Mouse (Mus musculus): ENCODE results near the gene Bri3bp.
"Not testable (repeated sequence)": the region's sequence is repeated elsewhere in the genome, so short reads cannot be mapped to it uniquely, and the experiment has no call there.

Bri3bp gene

DNA sequence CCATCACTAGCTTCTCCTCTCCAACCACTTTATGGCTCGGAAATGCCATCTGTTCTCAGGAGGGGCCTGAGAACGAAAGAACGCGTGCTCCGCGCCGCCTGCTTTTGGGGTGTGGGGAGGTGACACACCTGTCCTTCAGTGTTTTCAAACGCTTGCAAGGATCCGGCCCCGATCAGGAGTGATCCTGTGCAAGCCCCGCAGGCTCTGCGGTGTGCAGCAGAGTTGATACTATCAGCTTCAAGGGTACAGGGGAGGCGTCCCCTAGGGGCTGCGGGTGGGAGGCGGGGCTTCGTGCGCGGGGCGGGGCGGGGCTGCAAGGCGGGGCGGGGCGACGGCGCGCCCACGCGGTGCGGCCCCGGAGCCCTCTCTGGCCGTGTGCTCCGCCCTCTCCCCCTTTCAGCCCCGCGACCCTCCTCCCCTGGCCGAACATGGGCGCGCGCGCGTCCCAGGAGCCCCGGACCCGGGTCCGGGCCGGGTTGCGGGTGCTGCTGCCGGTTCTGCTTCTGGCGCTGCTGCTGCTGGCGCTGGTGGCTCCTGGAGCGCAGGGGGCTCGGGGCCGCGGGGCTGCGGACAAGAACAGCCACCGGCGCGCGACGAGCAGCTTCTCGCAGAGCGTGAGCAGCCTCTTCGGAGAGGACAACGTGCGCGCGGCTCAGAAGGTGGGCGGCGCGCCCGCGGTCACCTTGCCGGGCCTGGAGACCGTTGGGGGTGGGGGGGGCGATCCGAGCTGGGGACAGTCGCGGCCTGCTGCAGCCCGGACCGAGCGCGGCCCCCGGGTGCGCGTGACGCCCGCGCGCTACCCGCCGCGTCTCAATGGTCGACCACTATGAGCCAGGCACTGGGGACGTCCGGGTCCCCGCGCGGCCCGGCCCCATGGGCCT, at the start of gene Bri3bp:
TSS of gene Bri3bp (plus strand) at position 335 of the 881 bp plus-strand sequence.
- DNase-seq, result peak; percentile 71 to 74

DNA sequence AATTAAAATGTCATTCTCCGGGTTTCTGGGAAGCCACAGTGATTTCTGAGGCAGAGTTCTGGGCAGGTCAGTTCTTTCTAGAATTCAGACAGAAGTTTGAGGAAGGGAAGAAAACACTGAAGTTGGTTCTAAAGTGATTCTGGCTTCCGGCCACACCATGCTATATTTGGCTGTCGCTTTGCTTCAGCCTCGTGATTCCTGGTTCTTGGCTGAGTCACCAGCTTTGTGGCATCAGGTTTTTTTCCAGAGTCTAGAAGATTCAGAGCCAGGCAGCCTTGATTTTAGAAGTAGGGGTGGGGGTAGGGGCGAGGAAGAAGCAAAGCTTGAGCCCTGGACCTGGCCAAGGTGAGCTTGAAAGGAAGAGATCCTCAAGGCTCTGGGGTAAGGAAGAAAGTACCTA, 49.8 kb upstream of the Bri3bp start:
- peak; percentile 53 to 59 for DNase-seq

DNA sequence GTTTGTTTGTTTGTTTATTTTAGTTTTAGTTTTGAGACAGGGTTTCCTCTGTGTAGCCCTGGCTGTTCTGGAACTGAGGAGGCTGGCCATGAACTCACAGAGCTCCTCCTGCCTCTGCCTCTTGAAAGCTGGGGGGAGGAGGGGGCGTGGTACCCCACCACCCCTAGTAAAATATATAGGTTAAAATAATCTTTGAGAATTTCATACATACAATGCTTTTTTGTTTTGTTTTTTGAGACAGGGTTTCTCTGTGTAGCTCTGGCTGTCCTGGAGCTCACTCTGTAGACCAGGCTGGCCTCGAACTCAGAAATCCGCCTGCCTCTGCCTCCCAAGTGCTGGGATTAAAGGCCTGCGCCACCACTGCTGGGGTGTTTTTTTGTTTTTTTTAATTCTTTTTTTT, 49.2 kb upstream of the Bri3bp start:
- not testable (repeated sequence) for DNase-seq

DNA sequence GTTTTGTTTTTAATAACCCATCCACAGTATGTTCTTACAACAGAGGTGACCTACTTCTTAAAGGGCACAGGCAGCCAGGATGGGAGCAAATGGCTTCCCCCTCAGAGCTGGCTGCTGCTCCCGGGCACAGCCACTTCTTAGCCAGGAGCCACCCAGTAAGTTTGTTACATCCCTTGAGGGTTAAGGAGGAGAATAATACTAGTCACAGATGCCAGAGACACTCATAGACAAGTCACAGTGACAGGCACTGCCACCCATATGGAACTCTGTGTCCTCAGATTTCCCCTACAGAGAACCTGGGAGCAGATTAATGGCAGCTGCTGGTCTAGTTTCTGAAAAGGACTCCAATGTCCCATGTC, 48.8 kb upstream of the Bri3bp start:
- no peak for DNase-seq

DNA sequence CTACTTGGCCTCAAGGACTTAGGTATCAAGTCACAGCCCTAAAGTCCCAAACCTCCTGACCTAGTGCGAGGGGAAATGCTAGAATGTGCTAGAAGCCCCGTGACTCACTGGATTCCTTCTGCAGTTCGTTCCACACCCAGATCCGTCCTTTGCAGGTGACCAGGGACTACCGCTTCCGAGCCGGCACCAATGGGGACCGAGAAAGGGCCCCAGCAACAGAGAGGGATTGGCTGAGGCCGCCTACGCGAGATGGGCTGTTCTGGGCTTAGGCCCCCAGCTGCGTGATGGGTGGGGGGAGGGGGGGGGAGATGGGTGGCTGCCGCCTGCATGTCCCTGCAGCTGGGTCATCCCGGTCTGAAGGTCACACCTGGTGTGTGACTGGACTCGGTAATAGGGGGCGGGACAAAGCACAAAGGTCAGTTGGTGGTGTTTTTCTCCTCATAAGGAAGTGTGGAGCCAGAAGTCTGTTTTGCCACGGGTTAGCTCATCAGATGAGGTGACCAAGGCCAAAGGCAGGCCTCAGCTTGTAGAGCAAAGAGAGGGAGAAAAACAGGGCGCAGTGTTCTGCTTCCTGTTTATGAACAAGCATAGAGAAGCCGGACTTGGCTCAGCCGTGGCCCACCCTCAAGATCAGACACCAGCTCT, 48.3 kb upstream of the Bri3bp start:
- DNase-seq, result peak; percentile 87 to 91

DNA sequence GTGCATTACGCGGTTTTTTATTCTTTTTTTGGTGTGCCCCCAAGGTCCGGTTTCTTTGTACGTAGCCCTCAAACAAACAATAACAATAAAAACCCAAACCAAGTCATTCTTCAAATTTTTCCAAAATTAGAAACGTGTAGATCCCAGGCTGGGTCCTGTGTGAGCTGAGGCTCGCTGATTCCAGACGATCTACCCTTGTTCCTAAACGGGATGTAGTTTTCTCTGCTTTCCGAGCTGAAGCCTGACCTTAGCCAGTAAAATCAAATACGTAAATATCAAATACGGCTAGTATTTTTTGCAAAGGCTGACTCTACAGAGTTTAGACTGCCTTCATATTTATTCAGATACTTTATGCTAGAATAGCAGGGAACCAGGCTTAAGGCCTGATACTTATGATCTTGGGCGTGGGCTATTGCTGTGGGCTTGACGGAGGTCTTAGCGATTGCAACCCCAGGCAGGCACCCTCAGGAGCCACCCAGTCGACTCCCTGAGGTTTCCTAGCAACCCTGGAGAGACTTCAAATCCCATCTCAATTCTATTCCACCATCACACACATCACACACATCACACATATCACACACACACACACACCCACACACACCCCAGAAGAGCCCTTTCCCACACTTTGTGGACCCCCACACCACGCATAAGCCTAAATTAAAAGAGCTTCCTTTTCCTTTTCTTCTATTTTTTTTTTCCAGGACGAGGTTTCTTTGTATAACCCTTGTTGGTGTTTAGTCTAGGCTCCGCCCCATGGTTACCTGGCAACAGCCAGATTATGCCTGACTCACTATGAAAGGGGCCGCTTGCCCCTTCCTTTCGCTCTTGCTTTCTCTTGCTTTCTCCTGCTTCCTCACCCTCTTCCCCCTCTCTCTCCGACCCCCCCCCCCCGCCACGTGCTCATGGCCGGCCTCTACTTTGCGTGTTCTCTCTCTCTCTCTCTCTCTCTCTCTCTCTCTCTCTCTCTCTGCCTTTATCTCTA, 47.5 kb upstream of the Bri3bp start:
- DNase-seq, result peak; percentile 81 to 85

DNA sequence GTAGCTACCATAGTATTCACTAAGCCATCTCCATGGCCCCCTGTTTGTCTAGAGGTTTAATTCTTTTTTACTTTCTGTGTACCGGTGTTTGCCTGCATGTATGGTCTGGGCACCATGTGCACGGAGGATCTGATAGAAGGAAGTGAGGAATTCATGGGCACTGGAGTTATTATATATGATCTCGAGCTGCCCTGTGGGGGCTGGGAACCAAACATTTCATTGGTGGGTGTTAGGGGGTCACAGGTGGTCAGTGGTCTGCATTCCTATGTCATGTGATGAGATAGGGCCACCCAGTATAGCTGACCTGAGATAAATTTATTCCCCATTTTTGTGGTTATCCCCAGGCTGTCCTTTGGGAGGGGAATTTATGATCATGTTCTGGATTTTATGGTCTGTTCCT, 46.4 kb upstream of the Bri3bp start:
- no peak for DNase-seq

DNA sequence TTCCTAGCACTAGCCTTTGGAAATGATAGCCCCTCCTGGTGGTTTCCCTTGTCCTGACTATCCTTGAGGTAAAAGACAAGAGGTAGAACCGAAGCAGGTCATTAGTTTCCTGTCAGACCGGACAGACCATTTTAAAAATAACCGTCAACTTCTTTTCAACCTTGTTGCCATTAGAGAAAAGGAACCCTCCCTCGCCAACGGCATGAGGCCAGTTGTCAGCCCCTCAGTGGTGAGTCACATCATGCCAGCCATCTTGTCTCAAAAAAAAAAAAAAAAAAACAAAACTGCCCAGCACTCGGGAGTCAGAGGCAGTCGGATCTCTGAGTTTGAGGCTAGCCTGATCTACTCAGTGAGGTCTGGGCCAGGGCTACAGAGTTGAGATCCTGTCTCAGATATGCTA, 40.5 kb upstream of the Bri3bp start:
- DNase-seq, result no peak

DNA sequence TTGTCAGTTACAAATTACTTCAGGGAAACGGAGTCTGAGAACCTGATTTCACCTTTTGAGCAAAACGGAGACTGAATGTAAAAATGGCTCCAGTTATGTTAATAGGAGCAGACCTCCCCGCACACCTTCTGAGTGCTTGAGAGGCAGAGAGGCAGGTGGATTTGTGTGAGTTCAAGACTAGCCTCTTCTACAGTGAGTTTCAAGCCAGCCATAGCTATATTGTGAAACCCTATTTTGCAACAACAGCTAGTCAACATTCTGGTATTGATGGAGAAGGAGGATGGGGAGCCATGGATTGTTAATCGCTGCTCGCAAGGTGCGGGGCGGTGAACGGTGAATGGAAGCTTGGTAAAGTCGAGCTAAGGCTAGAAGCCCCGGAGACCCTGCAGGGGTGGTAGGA, 38.9 kb upstream of the Bri3bp start:
- DNase-seq, result no peak

DNA sequence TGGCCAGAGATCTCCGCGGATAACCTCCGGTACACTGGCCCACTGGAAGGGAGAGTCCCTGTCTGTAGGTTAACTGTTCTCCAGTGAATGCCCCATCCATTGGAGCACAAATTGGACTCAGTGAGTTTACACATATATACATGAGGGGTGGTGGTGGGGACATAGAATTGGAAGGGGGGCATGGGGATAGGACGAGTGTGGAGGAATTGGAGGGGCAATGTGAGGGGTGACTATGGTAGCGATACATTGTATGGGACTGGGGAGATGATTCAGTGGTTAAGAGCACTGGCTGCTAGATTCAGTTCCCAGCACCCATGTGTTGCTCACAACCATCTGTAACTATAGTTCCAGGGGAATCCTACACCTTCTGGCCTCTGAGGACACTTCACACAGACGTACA, 38.4 kb upstream of the Bri3bp start:
- no peak for DNase-seq

DNA sequence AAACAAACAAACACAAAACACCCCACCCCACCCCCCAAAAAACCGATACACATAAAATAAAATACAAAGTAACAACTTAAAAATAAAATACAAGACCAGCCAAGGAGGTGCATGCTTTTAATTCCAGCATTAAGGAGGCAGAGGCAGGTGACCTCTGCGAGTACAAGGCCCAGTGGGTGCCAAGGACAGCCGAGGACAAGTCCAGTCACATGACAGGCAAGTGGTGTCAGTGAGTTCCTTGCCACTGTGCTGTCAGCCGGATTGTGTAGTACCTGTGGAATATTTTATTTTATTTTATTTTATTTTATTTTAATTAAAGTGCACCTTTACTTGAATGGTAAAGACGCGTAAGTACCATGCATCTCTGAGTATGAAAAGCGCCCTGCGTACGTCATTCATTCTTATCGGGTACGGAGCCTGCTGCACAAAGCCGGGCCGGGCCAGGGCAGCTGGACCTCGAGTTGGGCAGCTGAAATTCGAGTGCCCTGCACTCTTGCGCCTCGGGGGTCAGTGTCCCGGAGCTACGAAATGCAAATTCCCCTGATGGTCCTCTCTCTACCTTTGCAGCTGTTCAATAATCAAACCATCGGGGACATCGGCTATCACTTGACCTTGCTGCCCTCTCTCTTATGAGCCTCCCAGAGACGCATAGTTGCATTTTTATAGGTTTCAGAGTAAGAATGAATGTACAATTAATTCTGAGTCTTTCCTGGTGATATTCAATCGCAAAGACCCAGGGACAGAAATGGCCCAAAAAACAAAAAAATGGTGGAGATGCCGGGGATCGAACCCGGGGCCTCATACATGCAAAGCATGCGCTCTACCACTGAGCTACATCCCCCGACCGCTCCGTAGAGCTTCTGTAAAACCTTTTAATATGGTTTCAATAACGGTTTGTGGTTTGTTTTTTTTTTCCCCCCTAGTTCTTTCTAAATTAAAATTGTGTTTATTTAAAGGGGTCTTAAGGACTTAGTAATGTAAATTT, 37.6 kb upstream of the Bri3bp start:
- DNase-seq, result peak; percentile 82 to 86

DNA sequence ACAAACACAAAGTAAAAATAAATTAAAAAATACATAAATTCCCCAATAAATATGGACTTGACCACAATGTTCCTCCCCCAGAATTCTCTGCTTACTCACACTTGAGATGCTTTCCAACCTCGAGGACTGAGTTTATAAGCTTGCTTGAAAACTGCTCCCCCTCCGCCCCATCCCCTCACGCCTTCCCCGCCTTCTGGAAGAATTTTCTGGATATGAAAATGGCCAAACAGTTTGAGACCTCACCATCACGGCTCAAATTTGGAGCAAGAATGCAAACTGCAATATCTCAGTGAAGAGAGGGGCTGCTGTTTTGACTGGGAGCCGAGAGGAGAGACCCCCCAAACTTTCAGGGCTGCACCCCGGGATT, 36.8 kb upstream of the Bri3bp start:
- no peak for DNase-seq

DNA sequence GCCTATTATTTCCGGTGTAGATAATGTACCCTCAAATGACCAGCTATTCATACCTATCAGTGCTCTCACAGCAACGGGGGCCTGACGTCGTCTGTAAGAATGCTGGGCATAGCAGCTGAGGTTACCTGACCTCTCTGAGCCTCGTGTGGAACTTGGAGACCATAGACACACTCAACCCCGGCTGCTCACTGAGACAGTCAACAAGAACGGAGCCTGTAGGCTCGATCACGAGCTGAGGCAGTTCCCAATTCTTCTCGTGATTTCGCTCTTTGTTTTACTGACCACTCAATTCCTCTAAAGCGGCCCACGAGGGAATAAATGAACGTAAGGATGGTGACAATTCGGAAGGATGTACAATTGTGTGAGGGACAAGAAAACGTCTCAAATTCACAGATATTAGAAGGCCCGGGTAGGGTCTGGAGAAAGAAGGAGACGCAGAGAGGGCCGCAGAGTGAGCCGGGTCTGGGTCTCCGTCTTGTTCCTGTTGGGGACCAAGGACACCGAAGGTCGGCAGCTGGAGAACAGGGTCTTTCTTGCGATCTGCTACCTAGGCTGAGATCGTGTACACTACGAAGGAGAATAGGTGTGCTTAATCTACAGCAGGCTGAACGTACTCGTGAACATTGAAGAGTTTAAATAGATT, 36.3 kb upstream of the Bri3bp start:
- no peak for DNase-seq

DNA sequence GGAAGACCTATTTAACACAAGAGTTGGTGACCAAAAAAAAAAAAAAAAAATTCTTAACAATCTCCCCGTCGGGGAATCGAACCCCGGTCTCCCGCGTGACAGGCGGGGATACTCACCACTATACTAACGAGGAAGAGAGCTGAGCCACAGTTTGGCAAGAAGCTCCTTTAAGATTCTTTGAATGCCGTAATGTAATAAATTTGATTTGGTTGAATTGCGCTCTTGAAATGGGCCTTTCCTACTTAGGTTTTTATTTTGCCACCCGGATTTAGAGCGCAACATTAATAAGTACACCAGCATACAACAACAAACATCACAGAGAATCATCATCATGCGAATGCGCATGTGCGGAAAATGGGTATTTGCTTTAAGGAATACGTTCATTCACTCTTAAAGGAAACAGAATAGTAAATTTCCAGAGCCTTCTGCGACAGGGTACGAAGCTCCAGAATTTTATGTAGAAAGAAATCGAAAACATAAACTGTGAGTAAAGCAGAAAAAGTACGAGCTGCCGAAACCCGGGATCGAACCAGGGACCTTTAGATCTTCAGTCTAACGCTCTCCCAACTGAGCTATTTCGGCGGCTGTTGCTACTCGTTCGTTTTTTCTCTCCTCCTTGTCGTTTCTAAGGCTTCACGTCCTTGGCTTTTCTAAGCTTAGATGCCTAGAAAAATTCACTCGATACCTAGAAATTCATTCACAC, 35.7 kb upstream of the Bri3bp start:
- DNase-seq, result peak; percentile 91 to 93

DNA sequence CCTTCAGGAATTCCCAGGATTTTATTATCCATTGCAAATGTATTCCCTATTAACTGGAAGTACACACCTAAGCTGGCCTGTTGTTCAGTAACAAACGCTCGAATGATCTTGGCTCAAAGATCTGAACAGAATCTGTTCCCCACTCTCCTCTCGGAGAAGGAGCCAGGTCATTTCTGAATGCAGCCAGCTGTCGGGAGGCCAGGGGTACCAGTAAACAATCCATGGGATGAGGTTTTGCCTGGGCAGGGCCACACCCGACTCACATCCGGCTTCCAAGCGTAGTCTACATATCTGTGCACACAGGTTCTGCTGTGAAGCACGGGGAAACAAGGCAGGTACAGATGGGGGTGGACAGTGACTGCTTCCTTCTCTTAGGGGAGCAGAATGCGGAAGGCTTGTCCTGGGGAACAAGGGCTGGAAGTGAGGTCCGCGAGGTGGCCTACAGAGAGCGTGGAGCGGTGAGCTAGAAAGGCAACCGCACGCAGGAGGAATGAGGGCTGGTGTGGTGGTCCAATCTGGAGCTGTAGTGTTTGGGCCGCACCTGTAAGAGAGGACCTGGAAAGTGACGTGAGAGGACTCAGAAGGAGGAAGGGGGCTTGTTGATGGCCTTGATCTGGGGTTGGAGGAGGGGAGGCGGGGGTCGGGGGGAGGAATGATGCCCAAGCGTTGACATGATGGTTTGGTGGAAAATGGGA, 34.9 kb upstream of the Bri3bp start:
- DNase-seq, result peak; percentile 63

DNA sequence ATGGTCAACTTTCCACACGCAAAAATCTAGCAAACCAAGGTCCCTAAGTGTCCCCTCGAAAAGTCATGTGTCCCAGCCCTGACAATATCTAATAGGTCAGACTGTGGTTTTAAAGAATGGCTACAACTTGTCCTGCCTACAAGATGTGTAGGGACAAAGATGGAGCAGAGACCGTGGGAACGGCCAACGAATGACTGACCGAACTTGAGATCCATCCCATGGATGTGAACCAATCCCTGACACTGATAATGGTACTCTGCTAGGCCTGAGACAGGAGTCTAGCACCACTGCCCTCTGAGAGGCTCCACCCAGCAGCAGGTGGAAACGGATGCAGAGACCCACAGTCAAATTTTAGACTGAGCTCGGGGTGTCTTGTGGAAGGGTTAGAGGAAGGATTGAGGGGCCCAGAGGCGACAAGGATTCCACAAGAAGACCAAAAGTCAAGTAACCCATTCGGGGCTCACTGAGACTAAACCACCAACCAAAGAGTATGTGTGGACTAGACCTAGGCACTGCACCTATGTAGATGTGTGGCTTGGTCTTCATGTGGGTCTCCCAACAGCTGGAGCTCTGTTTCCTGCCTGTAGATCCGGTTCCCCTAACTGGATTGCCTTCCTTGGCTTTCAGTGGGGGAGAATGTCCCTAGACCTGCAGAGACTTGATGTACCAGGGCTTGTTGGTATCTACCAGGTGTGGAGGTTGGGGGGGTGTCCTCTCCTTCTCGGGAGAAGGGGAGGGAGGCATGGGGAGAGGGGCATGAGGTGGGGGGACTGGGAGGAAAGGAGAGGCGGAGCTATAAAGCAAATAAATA, 34.1 kb upstream of the Bri3bp start:
- no peak for DNase-seq

DNA sequence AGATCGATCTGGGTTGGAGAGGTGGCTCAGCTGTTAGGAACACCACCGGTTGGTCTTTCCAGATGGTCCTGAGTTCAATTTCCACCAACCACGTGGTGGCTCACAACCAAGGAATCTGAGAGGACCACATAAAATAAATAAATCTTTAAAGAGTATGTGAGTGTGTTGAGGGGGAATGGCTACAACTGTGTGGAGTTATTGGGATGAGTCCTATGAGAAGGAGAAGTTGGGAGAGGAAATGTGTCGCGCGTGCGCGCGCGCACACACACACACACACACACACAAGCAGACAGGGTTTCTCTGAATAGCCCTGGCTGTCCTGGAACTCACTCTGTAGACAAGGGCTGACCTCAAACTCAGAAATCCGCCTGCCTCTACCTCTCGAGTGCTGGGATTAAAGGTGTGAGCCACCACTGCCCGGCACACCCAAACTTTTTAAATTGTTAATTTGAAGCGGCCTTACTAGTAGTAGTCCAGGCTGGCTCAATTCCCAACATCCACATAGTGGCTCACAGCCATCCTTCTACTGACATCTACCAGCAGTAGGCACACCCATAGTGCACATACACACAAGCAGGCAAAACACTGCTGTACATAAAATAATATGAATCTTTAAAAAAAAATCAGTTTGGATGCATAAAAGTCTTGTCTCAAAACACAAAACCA, 33.3 kb upstream of the Bri3bp start:
- DNase-seq, result no peak

DNA sequence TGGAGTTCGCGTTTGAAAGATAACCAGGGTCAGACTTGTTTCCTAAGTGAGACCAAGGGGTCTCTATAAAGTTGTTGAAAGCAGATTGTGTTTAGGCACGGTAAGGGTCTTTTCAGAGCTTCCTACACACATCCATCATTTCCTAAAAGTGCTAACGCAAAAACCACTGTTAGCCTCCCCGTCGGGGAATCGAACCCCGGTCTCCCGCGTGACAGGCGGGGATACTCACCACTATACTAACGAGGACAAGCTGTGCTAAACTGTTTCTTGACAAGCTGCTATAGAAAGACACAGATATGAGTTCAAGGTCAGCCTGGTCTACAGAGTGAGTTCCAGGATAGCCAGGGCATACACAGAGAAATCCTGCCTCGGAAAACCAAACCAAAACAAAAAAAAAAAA, 32.5 kb upstream of the Bri3bp start:
- DNase-seq, result peak; percentile 89 to 93
